ENCODE assay signal across 21 mouse cellular contexts in the genomic region with DNA sequence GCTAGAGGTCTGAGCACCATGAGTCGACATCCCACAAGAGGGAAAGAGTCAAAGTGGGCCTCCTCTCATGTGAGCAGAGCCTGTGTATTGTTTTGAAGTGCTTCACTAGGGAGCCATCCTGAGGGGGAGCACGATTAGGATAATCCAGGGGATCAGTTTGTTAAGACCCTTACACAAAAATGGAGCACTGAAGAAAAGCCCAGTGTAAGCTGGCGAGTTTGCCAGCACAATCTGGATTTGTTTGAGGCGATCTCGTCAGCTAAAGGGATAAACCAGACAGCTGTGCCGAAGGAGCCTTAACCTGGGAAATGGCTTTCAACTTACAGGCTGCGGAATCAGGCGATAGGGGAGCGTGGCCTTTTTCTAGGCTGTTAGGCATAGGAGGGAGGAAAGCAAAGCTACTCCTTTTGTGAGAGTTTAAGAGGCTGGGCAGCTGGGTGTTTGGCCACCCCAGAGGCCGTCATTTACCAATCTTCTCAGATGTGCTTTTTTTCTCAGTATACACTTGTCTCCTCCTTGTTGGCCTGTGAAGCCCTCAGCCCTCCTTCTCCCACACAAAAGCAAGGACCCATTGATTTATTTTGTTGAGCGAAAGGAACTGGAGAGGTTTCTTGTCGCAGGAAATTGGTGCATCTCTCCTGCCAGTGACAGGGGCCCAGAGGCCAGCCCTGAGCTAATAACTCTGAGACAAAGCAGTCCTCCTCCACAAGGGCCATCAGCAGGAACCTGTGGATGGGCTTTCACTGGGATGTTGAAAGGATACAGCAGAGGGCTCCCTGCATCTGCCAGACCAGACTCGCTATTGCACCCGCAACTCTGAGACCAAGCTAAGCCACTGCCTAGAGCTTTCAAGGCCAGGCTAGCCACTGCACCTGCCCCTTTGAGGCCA.
DNase-seq lines count a peak whose midpoint lies in the region; ATAC-seq and TF ChIP-seq lines count a peak whose summit lies in the region.
"Had no signal": no experiment of that assay in that cellular context is flagged by ENCODE, and none has a peak within 500 bp of the region (broad histone marks: within the 10 kb centered on the region; RNA-seq: fewer than 3 reads in every experiment).

No protein-coding gene starts in this region.

- peaks cover 50% of the 10 kb centered on the region for H3K4me1 ChIP-seq in hindbrain, embryonic 13.5 days (replicated peaks)
- 0 out of 2 replicates have a peak, but pooled peaks cover 6% of the 10 kb centered on the region for H3K4me1 ChIP-seq in hindbrain, postnatal 0 days (ENCODE audit: insufficient read depth, low read length)
- peaks cover 25% of the 10 kb centered on the region for H3K4me1 ChIP-seq in midbrain, embryonic 11.5 days (ENCODE audit: control insufficient read depth, insufficient read depth, low read length)
- no peaks in the 10 kb centered on the region for H3K4me1 ChIP-seq in midbrain, postnatal 0 days (ENCODE audit: insufficient read depth, low read length)
- H3K4me1 ChIP-seq in hindbrain, embryonic 14.5 days (replicated peaks; ENCODE audit: control insufficient read depth, insufficient read depth, low read length) = peaks cover 36% of the 10 kb centered on the region

- no peak for TF ChIP-seq CTCF in hindbrain, postnatal 0 days (IDR thresholded peaks at IDR 0.05; ENCODE audit: low read depth)
- TF ChIP-seq CTCF in midbrain, postnatal 0 days (IDR thresholded peaks at IDR 0.05) = no peak

- ATAC-seq in hindbrain, embryonic 13.5 days (ENCODE audit: low FRiP score) = no peak
- no peak for ATAC-seq in hindbrain, postnatal 0 days
- no peak for ATAC-seq in midbrain, embryonic 11.5 days (ENCODE audit: low FRiP score)
- no peak for ATAC-seq in midbrain, postnatal 0 days (ENCODE audit: low FRiP score)
- no peak for ATAC-seq in hindbrain, embryonic 14.5 days (ENCODE audit: low FRiP score)
- ATAC-seq: inflammation-experienced regulatory T-cells, adult 6 months had no signal

- H3K4me3 ChIP-seq in hindbrain, embryonic 13.5 days = no peak overlapping the region
- no peak overlapping the region for H3K4me3 ChIP-seq in hindbrain, postnatal 0 days (ENCODE audit: low read length)
- no peak overlapping the region for H3K4me3 ChIP-seq in midbrain, embryonic 11.5 days (ENCODE audit: low read depth, low read length)
- H3K4me3 ChIP-seq in midbrain, postnatal 0 days (ENCODE audit: low read depth, low read length) = no peak overlapping the region
- H3K4me3 ChIP-seq in hindbrain, embryonic 14.5 days (replicated peaks; ENCODE audit: low read length) = no peak overlapping the region
- H3K4me3 ChIP-seq: gastrocnemius, adult 2 months; left cerebral cortex, adult 2 months; liver, embryonic 13.5 days had no signal

- H3K27ac ChIP-seq in hindbrain, embryonic 13.5 days = 0 out of 2 replicates have a peak overlapping the region, but pooled peaks have one; percentile 14
- H3K27ac ChIP-seq in hindbrain, postnatal 0 days = no peak overlapping the region
- H3K27ac ChIP-seq in midbrain, embryonic 11.5 days (ENCODE audit: low read depth, low read length) = peak overlapping the region; percentile 27; the same call in 1 of the 2 replicates
- H3K27ac ChIP-seq in midbrain, postnatal 0 days (ENCODE audit: low read depth, low read length) = no peak overlapping the region
- 0 out of 2 replicates have a peak overlapping the region, but pooled peaks have one; percentile 22 for H3K27ac ChIP-seq in hindbrain, embryonic 14.5 days
- H3K27ac ChIP-seq: gastrocnemius, adult 2 months; left cerebral cortex, adult 2 months; liver, embryonic 13.5 days had no signal

- H3K9me3 ChIP-seq in hindbrain, embryonic 13.5 days = no peaks in the 10 kb centered on the region
- no peaks in the 10 kb centered on the region for H3K9me3 ChIP-seq in hindbrain, postnatal 0 days (ENCODE audit: low read length)
- no peaks in the 10 kb centered on the region for H3K9me3 ChIP-seq in midbrain, embryonic 11.5 days (ENCODE audit: control insufficient read depth, low read length)
- H3K9me3 ChIP-seq in midbrain, postnatal 0 days (ENCODE audit: low read length) = no peaks in the 10 kb centered on the region
- H3K9me3 ChIP-seq in hindbrain, embryonic 14.5 days (ENCODE audit: control insufficient read depth, low read length) = no peaks in the 10 kb centered on the region
- H3K9me3 ChIP-seq: liver, embryonic 13.5 days had no signal

- H3K36me3 ChIP-seq in hindbrain, embryonic 13.5 days = no peaks in the 10 kb centered on the region
- no peaks in the 10 kb centered on the region for H3K36me3 ChIP-seq in hindbrain, postnatal 0 days (ENCODE audit: insufficient read depth, low read length)
- H3K36me3 ChIP-seq in midbrain, embryonic 11.5 days (ENCODE audit: control insufficient read depth, insufficient read depth, low read length) = no peaks in the 10 kb centered on the region
- no peaks in the 10 kb centered on the region for H3K36me3 ChIP-seq in midbrain, postnatal 0 days (ENCODE audit: insufficient read depth, low read length)
- no peaks in the 10 kb centered on the region for H3K36me3 ChIP-seq in hindbrain, embryonic 14.5 days (replicated peaks; ENCODE audit: control insufficient read depth, insufficient read depth)
- H3K36me3 ChIP-seq: liver, embryonic 13.5 days had no signal

- peak; percentile 24 for DNase-seq in embryo, embryonic 10 days (ENCODE audit: low spot score)
- DNase-seq in embryo, embryonic 9.5 days (ENCODE audit: extremely low spot score) = no peak
- DNase-seq in hindbrain, postnatal 0 days (ENCODE audit: low spot score) = no peak
- no peak for DNase-seq in midbrain, embryonic 11.5 days (ENCODE audit: low spot score, missing footprints)
- no peak for DNase-seq in midbrain, postnatal 0 days (ENCODE audit: low spot score)
- DNase-seq in hindbrain, embryonic 14.5 days (ENCODE audit: low spot score) = no peak
- DNase-seq in thymus, postnatal 36 days = no peak
- DNase-seq: adrenal gland, postnatal 25 days; cerebellum, adult 8-10 months; cerebellum, postnatal 36 days; gastrocnemius, adult 2 months; heart, postnatal 36 days; kidney, adult 18-20 months; liver, embryonic 13.5 days; lung, adult 2 months; lung, postnatal 14 days; thymus, adult 18-20 months; thymus, postnatal 4 days had no signal

- H3K27me3 ChIP-seq in hindbrain, embryonic 13.5 days = no peaks in the 10 kb centered on the region
- no peaks in the 10 kb centered on the region for H3K27me3 ChIP-seq in hindbrain, postnatal 0 days (ENCODE audit: insufficient read depth, low read length)
- H3K27me3 ChIP-seq in midbrain, embryonic 11.5 days (ENCODE audit: control insufficient read depth, insufficient read depth, low read length) = peaks cover 2% of the 10 kb centered on the region; the same call in 1 of the 2 replicates
- H3K27me3 ChIP-seq in midbrain, postnatal 0 days (ENCODE audit: insufficient read depth, low read length) = no peaks in the 10 kb centered on the region
- no peaks in the 10 kb centered on the region for H3K27me3 ChIP-seq in hindbrain, embryonic 14.5 days (ENCODE audit: control insufficient read depth, insufficient read depth, low read length)
- H3K27me3 ChIP-seq: liver, embryonic 13.5 days had no signal

- no peak overlapping the region for H3K4me2 ChIP-seq in hindbrain, embryonic 13.5 days
- H3K4me2 ChIP-seq in hindbrain, postnatal 0 days (ENCODE audit: low read depth, low read length) = no peak overlapping the region
- H3K4me2 ChIP-seq in midbrain, embryonic 11.5 days = no peak overlapping the region
- H3K4me2 ChIP-seq in midbrain, postnatal 0 days (ENCODE audit: low read depth, low read length, poor library complexity, severe bottlenecking) = no peak overlapping the region
- no peak overlapping the region for H3K4me2 ChIP-seq in hindbrain, embryonic 14.5 days (replicated peaks)
- H3K4me2 ChIP-seq: liver, embryonic 13.5 days had no signal

- no peak overlapping the region for H3K9ac ChIP-seq in hindbrain, embryonic 13.5 days
- H3K9ac ChIP-seq in hindbrain, postnatal 0 days (replicated peaks; ENCODE audit: low read length) = no peak overlapping the region
- peak overlapping the region; percentile 22; the same call in 1 of the 2 replicates for H3K9ac ChIP-seq in midbrain, embryonic 11.5 days (ENCODE audit: low read length)
- no peak overlapping the region for H3K9ac ChIP-seq in midbrain, postnatal 0 days (replicated peaks; ENCODE audit: low read length, poor library complexity, severe bottlenecking)
- no peak overlapping the region; the same call in 1 of the 2 replicates for H3K9ac ChIP-seq in hindbrain, embryonic 14.5 days
- H3K9ac ChIP-seq: liver, embryonic 13.5 days had no signal

- WGBS in hindbrain, embryonic 13.5 days = 65% methylated on average over 14 of the region's 14 CpGs
- 60% methylated on average over 14 of the region's 14 CpGs for WGBS in hindbrain, postnatal 0 days
- WGBS in midbrain, embryonic 11.5 days = 30% methylated on average over 14 of the region's 14 CpGs
- 34% methylated on average over 14 of the region's 14 CpGs for WGBS in midbrain, postnatal 0 days
- WGBS in hindbrain, embryonic 14.5 days = 59% methylated on average over 14 of the region's 14 CpGs

Comparison
In these comparisons a context has a peak if more than half of its experiments do, and no peak if none do; other contexts are left out.
1. H3K27ac ChIP-seq: peak in hindbrain, embryonic 13.5 days (single experiment), midbrain, embryonic 11.5 days (single experiment) and hindbrain, embryonic 14.5 days (single experiment); none in hindbrain, postnatal 0 days (single experiment) and midbrain, postnatal 0 days (single experiment).